Mouse (Mus musculus): ENCODE measurements around the gene Wasf1. TPM values are rescaled to one million over a fixed set of nuclear protein-coding genes. Genes with fewer than 3 reads are reported as not detected.

Gene Wasf1
- polyA plus RNA-seq (2012; ENCODE audit: low replicate concordance), result 0.10 TPM in 1 of 2 replicates, not detected in the other

DNA sequence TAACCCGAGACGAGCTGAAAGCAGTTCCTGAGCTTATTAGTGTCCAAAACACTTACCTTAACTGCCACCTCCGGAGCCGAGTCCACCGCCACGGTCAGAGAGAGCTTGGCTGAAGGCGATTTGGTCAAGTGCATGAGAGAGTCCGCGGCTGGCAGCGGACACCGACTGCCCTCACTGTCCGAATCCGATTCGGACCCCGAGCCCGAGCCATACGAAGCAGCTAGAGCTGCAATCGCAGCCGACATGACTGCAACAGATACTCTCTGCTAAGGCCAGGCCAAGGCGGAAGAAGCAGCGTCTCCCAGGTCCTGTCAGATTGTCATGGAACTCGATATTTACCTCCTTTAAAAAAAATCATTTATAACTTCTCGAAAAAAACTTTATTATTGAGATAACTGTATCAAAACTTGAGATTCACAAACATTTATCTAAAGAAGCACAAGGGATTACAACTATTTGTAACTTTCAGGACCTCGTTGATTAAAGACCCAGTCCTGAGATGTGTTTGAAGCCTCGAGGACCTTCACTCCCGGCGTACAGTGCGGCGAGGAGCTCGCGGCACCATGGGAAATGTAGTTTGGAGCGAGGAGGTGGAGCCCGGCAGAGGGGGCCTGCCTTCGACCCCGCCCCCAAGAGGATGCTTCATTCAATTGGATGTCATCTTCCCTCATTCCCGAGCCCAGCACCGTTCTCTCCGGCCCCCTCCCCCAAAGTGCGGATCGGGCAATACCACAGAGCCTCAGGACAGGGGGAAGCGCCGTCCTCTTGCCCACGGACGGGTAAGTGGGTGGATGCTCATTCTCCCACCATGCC, at the start of gene Wasf1, which contains the start of gene Cdc40:
TSS of gene Wasf1 (plus strand) at position 645 of the 813 bp plus-strand sequence.
TSS of gene Cdc40 (minus strand) at position 481 of the 813 bp plus-strand sequence.

Other genes starting within 250 kb of the Wasf1 start
- gene Mettl24, start 200.2 kb upstream of the Wasf1 start, polyA plus RNA-seq (2012; ENCODE audit: low replicate concordance), result 0.17 TPM in 1 of 2 replicates, not detected in the other
- 1.9 and 17.0 TPM in 2 replicates for gene Cdc40, start 164 bp upstream of the Wasf1 start, polyA plus RNA-seq (2012; ENCODE audit: low replicate concordance)
- not detected in 2 replicates for gene Gpr6, start 188.8 kb downstream of the Wasf1 start, polyA plus RNA-seq (2012; ENCODE audit: low replicate concordance)